Mouse (Mus musculus) intestine, postnatal 0 days (tissue): ENCODE data around the gene Usp5. TPM values are rescaled to one million over a fixed set of nuclear protein-coding genes. Genes with fewer than 3 reads are reported as not detected.
A peak's percentile ranks its signal among the peaks of the same experiment; 100 is the strongest.

Experiments
- ATAC-seq: fragments of 200-750 bp; cut with Nextera tagmentation; 2 replicates; pipeline ENCODE4 v1.8.0; 2017; ENCODE audit warnings: mild to moderate bottlenecking, moderate TSS enrichment, moderate library complexity
- H3K27ac ChIP-seq: fragments of 300-500 bp; sonication (generic); 2 replicates; pipeline ENCODE4 v1.5.1; 2014; ENCODE audit warnings: mild to moderate bottlenecking, low read depth, low read length, moderate library complexity
- H3K27me3 ChIP-seq: fragments of 300-500 bp; sonication (generic); replicated peaks from 2 replicates; pipeline ENCODE4 v1.6.1; 2014; ENCODE audit warnings: low read length, mixed read lengths; ENCODE audit not compliant: control insufficient read depth, insufficient read depth
- H3K36me3 ChIP-seq: fragments of 300-500 bp; sonication (generic); 2 replicates; pipeline ENCODE4 v1.6.1; 2014; ENCODE audit warnings: mild to moderate bottlenecking, moderate library complexity; ENCODE audit not compliant: control insufficient read depth, insufficient read depth
- H3K4me1 ChIP-seq: fragments of 300-500 bp; sonication (generic); replicated peaks from 2 replicates; pipeline ENCODE4 v1.6.1; 2014; ENCODE audit warnings: antibody characterized with exemption, low read length, mixed read lengths; ENCODE audit not compliant: control insufficient read depth, insufficient read depth
- H3K4me2 ChIP-seq: fragments of 300-500 bp; sonication (generic); replicated peaks from 2 replicates; pipeline ENCODE4 v1.6.1; 2014; ENCODE audit warnings: low read depth, mild to moderate bottlenecking, moderate library complexity
- H3K4me3 ChIP-seq: fragments of 300-500 bp; sonication (generic); 2 replicates; pipeline ENCODE4 v1.5.1; 2014; ENCODE audit warnings: low read depth, low read length
- H3K9ac ChIP-seq: fragments of 300-500 bp; sonication (generic); 2 replicates; pipeline ENCODE4 v1.6.1; 2014; ENCODE audit warnings: mild to moderate bottlenecking, low read depth, low read length
- H3K9me3 ChIP-seq: fragments of 300-500 bp; sonication (generic); 2 replicates; pipeline ENCODE4 v1.6.1; 2016; ENCODE audit warnings: mixed run types; ENCODE audit not compliant: control insufficient read depth
- CTCF ChIP-seq: sonication (generic); IDR thresholded peaks from 2 replicates; pipeline ENCODE4 v1.5.1; 2016; ENCODE audit warnings: low read depth, mild to moderate bottlenecking, control low read depth, antibody characterized with exemption, moderate library complexity
- WGBS: fragments of 180-500 bp; shearing (Covaris S2); extraction: QIAGEN DNeasy Blood & Tissue Kit; methylation state at CpG from one replicate; pipeline ENCODE4 v1.1.7; 2014; 5-methylcytosine and 5-hydroxymethylcytosine counted together
- polyA plus RNA-seq: library from polyadenylated mRNA; unstranded; fragments of >200 nt; fragmentation: Nextera tagmentation; extraction: Ambion mirVana; gene quantifications from 2 replicates; pipeline ENCODE4 v1.2.1, GENCODE M21; 2015

Usp5 gene
- polyA plus RNA-seq, 1 experiment from 2014 or later: 44.8 TPM

GRCm38 (mm10) chr6:124770013-124770412 lies 59.3 kb downstream of the Usp5 start:
- WGBS: 68% methylated on average over 7 of the region's 7 CpGs
- ATAC-seq: no peak
- TF ChIP-seq CTCF: no peak
- Histone ChIP-seq H3K4me1 (no peaks in the 10 kb centered on the region), H3K9ac (peak overlapping the region; percentile 27; the same call in 1 of the 2 replicates), H3K27ac (no peak overlapping the region), H3K9me3 (no peaks in the 10 kb centered on the region), H3K4me2 (peak overlapping the region; percentile 75; the same call in 1 of the 2 replicates), H3K36me3 (no peaks in the 10 kb centered on the region), H3K27me3 (peaks cover 11% of the 10 kb centered on the region), H3K4me3 (peak overlapping the region; percentile 43; the same call in 1 of the 2 replicates)

DNA sequence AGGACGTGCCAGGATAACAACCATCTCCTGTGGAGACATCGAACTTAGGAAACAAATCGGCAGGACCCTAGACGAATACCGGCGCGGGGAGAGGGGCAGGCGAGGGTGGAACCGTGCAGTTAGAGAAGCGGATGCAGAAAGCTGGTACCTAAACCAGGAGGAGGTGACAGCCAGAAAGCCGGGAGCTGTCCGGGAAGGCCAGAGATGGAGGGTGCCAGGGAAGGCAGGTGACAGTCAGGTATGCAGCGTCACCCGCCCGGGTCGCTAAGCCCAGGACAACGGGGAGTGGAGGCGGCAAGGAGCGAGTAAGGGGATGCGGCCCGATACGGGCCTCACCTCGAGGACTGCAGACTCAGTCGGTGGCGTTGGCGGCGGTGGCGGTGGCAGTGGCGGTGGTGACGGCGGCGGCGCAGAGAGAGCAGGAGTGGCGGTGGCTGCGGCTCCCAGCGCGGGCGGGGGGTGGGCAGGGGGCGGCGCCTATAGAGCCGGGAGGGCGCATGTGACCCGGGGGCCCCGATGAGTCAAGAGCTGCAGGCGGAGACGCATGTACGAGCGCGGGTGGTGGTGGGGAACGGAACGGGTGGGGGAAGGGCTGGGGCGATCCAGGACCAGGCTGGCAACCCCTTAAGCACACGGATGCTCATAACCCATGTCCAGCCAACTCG lies 60.1 kb downstream of the Usp5 start, which contains the start of gene Eno2:
TSS of gene Eno2 (minus strand) at position 573 of the 665 bp plus-strand sequence.
- H3K36me3 ChIP-seq: no peaks in the 10 kb centered on the region
- H3K27ac ChIP-seq: no peak within 1 kb of the TSS
- no peaks in the 10 kb centered on the region for H3K9me3 ChIP-seq
- no peak for TF ChIP-seq CTCF
- peak within 1 kb of the TSS; percentile 27; the same call in 1 of the 2 replicates for H3K9ac ChIP-seq
- ATAC-seq: peak; percentile 53
- peak within 1 kb of the TSS; percentile 75 for H3K4me2 ChIP-seq
- H3K27me3 ChIP-seq: peaks cover 11% of the 10 kb centered on the region
- H3K4me1 ChIP-seq: no peaks in the 10 kb centered on the region
- under 1% methylated on average over 52 of the region's 54 CpGs for WGBS
- peak within 1 kb of the TSS; percentile 43 for H3K4me3 ChIP-seq

- Histone ChIP-seq H3K27me3 (peaks cover 11% of the 10 kb centered on the region), H3K4me3 (peak overlapping the region; percentile 43), H3K27ac (no peak overlapping the region), H3K36me3 (no peaks in the 10 kb centered on the region), H3K4me1 (no peaks in the 10 kb centered on the region), H3K4me2 (peak overlapping the region; percentile 75), H3K9me3 (no peaks in the 10 kb centered on the region), H3K9ac (no peak overlapping the region)
- 9% methylated on average over 9 of the region's 9 CpGs for WGBS
- TF ChIP-seq CTCF: no peak
- no peak for ATAC-seq
Observed at GRCm38 (mm10) chr6:124768704-124769044, 60.6 kb downstream of the Usp5 start.

- peak overlapping the region; percentile 43 for H3K4me3 ChIP-seq
- H3K9me3 ChIP-seq: no peaks in the 10 kb centered on the region
- H3K36me3 ChIP-seq: no peaks in the 10 kb centered on the region
- H3K4me2 ChIP-seq: peak overlapping the region; percentile 75
- no peaks in the 10 kb centered on the region for H3K4me1 ChIP-seq
- H3K27me3 ChIP-seq: peaks cover 11% of the 10 kb centered on the region
- 41% methylated on average over 19 of the region's 19 CpGs for WGBS
- no peak for TF ChIP-seq CTCF
- no peak for ATAC-seq
- H3K9ac ChIP-seq: no peak overlapping the region
- no peak overlapping the region for H3K27ac ChIP-seq
Observed at GRCm38 (mm10) chr6:124767920-124768703, 61.2 kb downstream of the Usp5 start.

- no peak for TF ChIP-seq CTCF
Observed at GRCm38 (mm10) chr6:124767536-124767919, 61.8 kb downstream of the Usp5 start.

DNA sequence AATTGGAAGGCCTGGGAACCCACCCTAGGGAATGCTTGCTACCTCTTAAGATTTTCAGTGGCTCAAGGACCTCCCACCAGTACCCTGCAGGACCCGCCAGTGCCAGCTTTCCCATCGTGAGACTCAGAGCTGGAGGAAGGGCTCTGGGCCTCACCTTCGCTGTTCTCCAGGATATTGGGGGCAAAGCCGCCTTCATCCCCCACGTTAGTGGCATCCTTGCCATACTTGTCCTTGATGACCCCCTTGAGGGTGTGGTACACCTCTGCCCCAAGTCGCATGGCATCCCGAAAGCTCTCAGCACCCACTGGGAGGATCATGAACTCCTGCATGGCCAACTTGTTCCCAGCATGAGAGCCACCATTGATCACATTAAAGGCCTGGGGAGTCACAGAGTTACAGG lies 63.3 kb downstream of the Usp5 start:
- H3K36me3 ChIP-seq: no peaks in the 10 kb centered on the region
- H3K4me3 ChIP-seq: no peak overlapping the region
- H3K4me1 ChIP-seq: no peaks in the 10 kb centered on the region
- H3K9ac ChIP-seq: no peak overlapping the region
- no peak overlapping the region for H3K4me2 ChIP-seq
- no peak overlapping the region for H3K27ac ChIP-seq
- ATAC-seq: no peak
- H3K9me3 ChIP-seq: no peaks in the 10 kb centered on the region
- 91% methylated on average over 7 of the region's 7 CpGs for WGBS
- H3K27me3 ChIP-seq: peaks cover 11% of the 10 kb centered on the region
- TF ChIP-seq CTCF: no peak

More at GRCm38 (mm10) chr6:124767536-124767919, 61.8 kb downstream of the Usp5 start:
- Histone ChIP-seq H3K4me3 (no peak overlapping the region), H3K4me2 (peak overlapping the region; percentile 75; the same call in 1 of the 2 replicates), H3K9me3 (no peaks in the 10 kb centered on the region), H3K4me1 (no peaks in the 10 kb centered on the region), H3K36me3 (no peaks in the 10 kb centered on the region), H3K27me3 (peaks cover 11% of the 10 kb centered on the region), H3K9ac (no peak overlapping the region), H3K27ac (no peak overlapping the region)
- WGBS: 70% methylated on average over 4 of the region's 4 CpGs
- ATAC-seq: no peak

Other genes with a start within 250 kb of the Usp5 start
- gene C1s2, start 193.4 kb downstream of the Usp5 start, polyA plus RNA-seq: not detected in 2 replicates
- 209 and 212 TPM in 2 replicates for gene Lpcat3, start 166.5 kb downstream of the Usp5 start, polyA plus RNA-seq
- 96.6 and 97.3 TPM in 2 replicates for gene Emg1, start 117.3 kb downstream of the Usp5 start, polyA plus RNA-seq
- gene Phb2, start 117.1 kb downstream of the Usp5 start, polyA plus RNA-seq: 249 and 255 TPM in 2 replicates
- gene Ptpn6, start 90.8 kb downstream of the Usp5 start, polyA plus RNA-seq: 17.4 TPM in 2 replicates
- 238 and 259 TPM in 2 replicates for gene Grcc10, start 88.1 kb downstream of the Usp5 start, polyA plus RNA-seq
- gene Gm45234, start 73.5 kb downstream of the Usp5 start, polyA plus RNA-seq: not detected in 2 replicates
- 7.6 and 8.4 TPM in 2 replicates for gene Atn1, start 73.0 kb downstream of the Usp5 start, polyA plus RNA-seq
- 3.5 and 4.6 TPM in 2 replicates for gene Eno2, start 59.8 kb downstream of the Usp5 start, polyA plus RNA-seq
- 0.21 TPM in 1 of 2 replicates, not detected in the other for gene Lrrc23, start 49.8 kb downstream of the Usp5 start, polyA plus RNA-seq
- 57.7 and 69.5 TPM in 2 replicates for gene Spsb2, start 20.8 kb downstream of the Usp5 start, polyA plus RNA-seq
- gene Tpi1, start 15.2 kb downstream of the Usp5 start, polyA plus RNA-seq: 489 and 537 TPM in 2 replicates
- 45.4 and 57.4 TPM in 2 replicates for gene Cdca3, start 63 bp upstream of the Usp5 start, polyA plus RNA-seq
- 0.42 and 0.47 TPM in 2 replicates for gene Gnb3, start 10.8 kb upstream of the Usp5 start, polyA plus RNA-seq
- 4.5 and 4.6 TPM in 2 replicates for gene P3h3, start 28.3 kb upstream of the Usp5 start, polyA plus RNA-seq
- gene Gpr162, start 34.5 kb upstream of the Usp5 start, polyA plus RNA-seq: 0.46 and 0.64 TPM in 2 replicates
- 0.75 and 0.83 TPM in 2 replicates for gene Cd4, start 58.7 kb upstream of the Usp5 start, polyA plus RNA-seq
- 1.6 and 1.7 TPM in 2 replicates for gene Lag3, start 82.2 kb upstream of the Usp5 start, polyA plus RNA-seq
- gene Ptms, start 90.6 kb upstream of the Usp5 start, polyA plus RNA-seq: 167 and 169 TPM in 2 replicates
- 265 and 269 TPM in 2 replicates for gene Mlf2, start 101.9 kb upstream of the Usp5 start, polyA plus RNA-seq
- gene Cops7a, start 136.1 kb upstream of the Usp5 start, polyA plus RNA-seq: 105 and 110 TPM in 2 replicates
- gene Pianp, start 167.2 kb upstream of the Usp5 start, polyA plus RNA-seq: 1.8 and 2.1 TPM in 2 replicates
- 8.2 TPM in 2 replicates for gene Zfp384, start 179.7 kb upstream of the Usp5 start, polyA plus RNA-seq
- gene Ing4, start 210.3 kb upstream of the Usp5 start, polyA plus RNA-seq: 65.4 and 70.1 TPM in 2 replicates
- 3.1 and 4.1 TPM in 2 replicates for gene Acrbp, start 220.2 kb upstream of the Usp5 start, polyA plus RNA-seq
- 9.2 and 9.9 TPM in 2 replicates for gene Lpar5, start 238.4 kb upstream of the Usp5 start, polyA plus RNA-seq